Mouse (Mus musculus) ES-CJ7 (cell line): ENCODE data around the gene Gramd2.
"Not testable (repeated sequence)": the region's sequence is repeated elsewhere in the genome, so short reads cannot be mapped to it uniquely, and the experiment has no call there.

Experiments
- DNase-seq: peaks from one replicate; pipeline ENCODE4 v3.0.0; 2011; ENCODE audit warnings: low read depth, low spot score

Gramd2 gene

GRCm38 (mm10) chr9:59721144-59721543, 41.2 kb downstream of the Gramd2 start:
- DNase-seq, result no peak

DNA sequence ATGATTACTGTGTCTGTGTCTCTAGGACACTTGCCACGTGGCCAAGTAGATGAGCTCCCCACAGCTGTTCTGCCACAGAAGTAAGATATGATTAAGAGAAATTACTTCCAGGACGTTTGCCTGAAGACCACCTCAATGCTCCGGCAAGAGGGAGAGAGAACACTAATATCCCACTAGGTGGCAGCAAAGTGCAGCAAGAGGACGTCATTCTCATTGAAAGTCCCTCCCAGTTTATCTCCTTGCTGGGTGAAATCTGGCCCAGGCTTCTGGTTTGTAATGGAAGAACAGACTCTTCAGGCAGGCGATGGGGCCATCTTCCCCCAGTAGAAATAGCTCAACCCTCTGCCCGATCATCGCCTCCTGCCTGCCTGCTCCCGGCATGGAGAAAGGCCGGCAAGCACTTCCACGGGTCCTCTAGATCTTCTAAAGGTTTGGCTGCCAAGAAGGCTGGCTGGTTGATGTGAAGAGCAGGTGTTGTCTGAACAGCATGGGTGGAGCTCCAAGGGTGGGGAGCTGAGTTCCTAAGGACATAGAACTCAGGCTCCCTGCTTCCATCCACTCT, 43.2 kb downstream of the Gramd2 start:
- DNase-seq, result peak; percentile 87

GRCm38 (mm10) chr9:59723791-59724442, 44.0 kb downstream of the Gramd2 start:
- DNase-seq, result no peak

DNA sequence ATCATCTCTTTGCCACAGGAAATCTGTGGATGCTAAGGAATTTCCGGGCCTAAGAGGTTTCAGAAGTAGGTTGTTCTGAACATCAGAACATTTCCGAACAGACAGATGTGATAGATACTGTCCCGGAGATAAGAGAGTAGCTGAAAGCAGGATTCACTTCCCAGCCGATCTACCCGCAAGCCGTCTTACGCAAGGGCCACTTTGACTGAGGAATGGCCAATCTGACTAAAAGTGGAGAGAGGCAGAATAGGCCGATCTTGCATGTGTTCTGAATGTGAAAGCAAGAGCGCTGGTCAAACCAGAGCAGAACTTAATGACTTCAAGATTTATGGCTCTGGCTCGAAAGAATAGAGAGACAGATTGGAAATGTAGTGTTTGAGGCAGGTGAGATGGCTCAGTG, 45.6 kb downstream of the Gramd2 start:
- DNase-seq, result no peak

DNA sequence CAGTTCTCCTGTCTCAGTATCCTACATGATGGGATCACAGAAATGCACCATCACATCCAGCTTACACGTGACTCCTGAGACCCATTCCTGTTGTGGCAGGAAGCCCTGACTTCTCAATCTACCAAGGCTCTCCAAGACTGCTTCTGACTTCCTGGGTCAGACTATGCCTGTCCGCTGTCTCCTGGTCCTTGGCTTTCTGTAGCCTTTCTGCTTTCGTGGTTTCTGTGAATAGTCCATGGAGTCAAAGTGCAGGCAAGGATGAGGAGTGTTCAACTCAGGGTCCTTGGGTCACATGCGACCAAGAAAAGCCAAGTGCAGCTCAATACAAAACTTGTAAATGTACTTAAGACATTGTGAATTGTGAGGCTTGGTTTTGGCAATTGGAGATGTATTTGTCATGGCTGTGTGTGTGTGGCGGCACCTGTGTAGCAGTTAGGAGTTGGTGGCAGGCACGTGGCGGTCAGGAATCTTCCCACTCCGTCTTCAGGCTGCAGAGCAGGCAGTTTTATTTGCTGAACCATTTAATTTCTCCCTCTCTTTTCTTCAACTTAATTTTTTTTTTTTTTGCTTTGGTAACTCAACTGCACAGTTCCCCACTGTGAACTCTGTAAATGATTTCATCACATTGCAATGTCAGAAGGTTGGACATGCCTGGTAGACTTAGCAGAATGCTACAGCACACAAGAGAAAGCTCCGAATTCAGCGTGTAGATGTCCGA, 47.8 kb downstream of the Gramd2 start:
- no peak for DNase-seq

- no peak for DNase-seq
Observed at GRCm38 (mm10) chr9:59731136-59731535, 51.2 kb downstream of the Gramd2 start.

DNA sequence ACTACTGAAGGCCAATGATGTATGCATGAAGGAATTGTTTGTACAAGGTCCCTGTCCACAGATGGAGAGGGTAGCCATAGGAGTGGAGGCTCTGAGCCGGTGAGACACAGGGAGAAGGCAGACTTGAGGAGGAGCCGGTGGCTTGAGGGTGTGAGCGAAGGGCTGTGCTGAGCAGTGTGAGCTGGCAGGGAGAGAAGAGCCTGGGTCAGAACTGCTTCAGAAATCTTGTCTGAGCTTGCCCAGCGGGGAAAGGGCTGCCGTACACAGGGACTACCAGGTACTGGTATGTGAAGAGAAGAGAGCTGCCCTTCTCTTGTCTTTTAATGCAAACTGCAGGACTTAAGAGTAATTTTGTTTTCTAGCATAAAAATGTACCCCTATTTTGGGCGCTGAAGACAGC, 53.1 kb downstream of the Gramd2 start:
- DNase-seq, result no peak

DNA sequence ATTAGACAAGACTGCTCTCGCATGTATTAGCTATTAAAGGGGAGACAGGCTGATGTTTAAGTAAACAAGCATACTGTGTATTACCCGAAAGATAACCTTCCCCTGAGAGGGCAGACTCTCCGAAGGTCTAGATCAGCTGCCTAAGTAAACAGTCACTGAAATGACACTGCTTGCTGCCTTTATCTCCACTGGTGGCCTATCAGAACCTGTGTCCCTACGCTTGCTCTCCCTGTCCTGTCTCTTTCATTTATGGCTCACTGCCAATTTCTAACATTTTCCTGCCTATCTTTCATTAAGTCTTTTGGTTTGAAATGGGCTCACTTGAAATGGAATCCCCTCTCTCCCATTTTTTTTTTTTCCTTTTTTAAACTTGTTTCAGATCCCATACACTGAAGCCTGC, 55.5 kb downstream of the Gramd2 start:
- DNase-seq, result no peak

DNA sequence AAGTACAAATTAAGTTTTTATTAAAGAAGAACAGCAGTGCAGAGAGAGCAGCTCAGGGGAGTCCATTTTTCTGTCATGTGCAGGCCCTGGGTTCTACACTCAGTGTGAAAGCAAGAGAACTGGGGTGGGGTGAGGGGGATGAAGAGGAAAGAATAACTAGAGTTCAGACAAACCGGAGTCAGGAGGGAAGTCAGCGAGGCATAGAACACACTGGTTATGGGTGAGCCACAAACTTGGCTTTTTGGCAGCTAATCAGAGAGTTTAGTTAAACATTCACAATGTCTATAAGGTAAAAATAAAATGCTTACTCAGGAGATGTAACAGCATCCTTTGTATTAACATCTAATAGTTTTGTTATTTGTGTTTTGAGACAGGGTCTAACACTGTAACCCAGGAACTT, 60.6 kb downstream of the Gramd2 start:
- DNase-seq, result no peak

GRCm38 (mm10) chr9:59743903-59744302, 64.0 kb downstream of the Gramd2 start:
- DNase-seq, result no peak

- DNase-seq, result no peak
Observed at GRCm38 (mm10) chr9:59748387-59748786, 68.4 kb downstream of the Gramd2 start.

DNA sequence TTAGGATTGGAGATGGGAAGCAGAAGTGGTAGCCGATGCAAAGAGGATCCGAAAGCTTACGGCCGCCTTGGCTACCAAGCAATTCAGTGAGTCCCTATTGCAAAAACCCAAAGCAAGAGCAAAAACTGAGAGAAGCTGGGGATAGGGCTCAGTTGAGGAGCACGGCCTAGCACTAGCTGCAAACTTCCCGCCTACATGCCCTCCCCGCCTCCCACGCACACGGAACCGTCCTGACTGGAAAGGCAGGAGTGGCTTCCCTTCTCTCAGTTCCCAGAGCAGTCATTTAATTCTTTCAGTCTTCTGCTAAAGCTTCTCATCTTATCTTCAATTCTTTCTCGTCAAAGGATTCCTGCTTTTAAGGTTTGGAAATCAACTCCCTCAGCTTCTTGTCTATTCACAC, 69.0 kb downstream of the Gramd2 start:
- DNase-seq, result no peak

DNA sequence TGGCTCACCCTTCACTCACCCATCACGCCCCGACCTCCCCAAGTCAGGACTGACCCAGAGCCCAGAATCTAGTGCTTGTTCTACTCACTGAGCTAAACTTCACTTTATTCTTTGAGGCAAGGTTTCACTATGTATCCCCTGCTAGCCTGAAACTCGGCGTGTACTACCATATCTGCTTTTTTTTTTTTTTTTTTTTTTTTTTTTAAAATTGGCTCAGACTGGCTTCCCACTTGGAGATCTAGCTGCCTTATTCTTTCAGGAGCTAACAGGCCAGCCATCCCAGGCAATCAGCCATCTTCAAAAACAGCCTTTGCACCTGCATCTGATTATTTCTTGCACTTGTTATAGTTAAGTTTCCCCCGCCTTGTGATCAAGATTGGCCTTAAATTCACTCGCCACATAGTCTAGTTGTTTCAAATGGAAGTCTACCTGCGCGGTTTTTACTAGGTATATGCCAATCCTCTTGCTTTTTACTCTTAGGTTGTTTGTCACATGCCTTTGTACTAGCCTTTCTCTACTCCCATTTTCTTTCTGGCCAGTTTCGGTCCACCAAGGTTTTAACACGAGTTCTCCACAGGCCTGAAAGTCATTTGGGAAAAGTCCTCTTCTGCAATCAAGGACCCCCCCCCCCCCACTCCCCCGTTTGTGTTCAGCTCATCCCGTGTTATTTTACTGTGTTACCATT, 69.8 kb downstream of the Gramd2 start:
- DNase-seq, result no peak

DNA sequence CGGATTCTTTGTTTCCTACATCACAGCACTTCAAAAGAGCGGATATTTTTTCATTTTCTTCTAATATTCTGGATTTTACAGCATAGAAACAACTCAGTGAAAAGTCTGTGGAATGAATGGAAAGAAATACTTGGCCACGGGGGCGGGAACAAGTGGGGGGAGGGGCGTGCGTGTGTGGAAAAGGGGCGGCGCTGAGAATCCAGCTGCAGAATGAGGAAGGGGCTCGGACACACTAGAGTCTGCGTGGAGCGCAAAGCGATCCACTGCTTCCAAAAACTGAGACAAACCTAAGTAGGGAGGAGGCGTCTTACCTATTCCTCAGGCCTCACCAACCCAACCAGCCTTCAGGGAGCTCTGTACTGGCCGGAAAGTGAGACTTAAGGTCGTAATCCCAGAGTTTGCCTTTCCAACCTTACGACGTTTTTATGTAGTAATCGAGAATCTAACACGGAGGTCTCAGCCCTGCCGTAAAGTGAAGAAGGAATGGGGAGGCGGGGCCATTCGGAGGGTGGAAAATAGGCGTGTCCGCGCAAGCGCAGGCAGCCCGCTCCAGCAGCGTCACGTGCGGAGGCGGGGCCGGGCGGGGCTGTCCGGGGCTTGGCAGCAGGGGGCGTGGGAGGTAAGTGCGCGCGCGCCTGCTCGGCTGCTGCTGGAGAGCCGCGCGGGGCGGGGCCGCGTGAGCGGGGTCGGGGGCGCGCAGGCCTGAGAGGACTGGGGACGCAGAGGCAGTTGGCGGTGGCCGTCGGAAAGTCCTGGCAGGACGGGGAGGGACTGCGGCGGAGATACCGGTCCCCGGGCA, 70.5 kb downstream of the Gramd2 start, which contains the start of the genes Senp8 and Myo9a:
Gene Senp8 (minus strand): TSS at position 444 of the 799 bp plus-strand sequence.
Gene Myo9a (plus strand): TSS at position 630 of the 799 bp plus-strand sequence.
- peak; percentile 99 for DNase-seq

- DNase-seq, result peak; percentile 61
Observed at GRCm38 (mm10) chr9:59751066-59751581, 71.2 kb downstream of the Gramd2 start.

DNA sequence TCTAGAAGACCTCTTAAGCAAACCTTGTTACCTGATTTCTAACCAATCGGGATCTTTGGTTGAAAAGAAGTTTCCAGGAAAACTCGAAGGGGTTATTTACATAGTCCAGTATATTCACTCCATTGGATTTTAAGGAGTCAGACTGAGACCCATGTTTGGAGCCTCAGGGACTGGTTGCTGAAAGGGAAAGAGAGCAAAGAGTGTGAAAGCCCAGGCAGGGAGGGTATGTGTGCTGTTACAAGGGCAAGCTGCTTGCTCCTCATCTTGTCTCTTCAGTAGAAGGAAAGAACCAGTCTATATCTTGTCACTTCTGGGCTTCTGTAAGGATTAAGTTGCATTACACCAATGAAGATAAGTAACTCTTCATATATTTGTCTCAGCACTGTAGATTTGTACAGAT, 72.0 kb downstream of the Gramd2 start:
- DNase-seq, result no peak

DNA sequence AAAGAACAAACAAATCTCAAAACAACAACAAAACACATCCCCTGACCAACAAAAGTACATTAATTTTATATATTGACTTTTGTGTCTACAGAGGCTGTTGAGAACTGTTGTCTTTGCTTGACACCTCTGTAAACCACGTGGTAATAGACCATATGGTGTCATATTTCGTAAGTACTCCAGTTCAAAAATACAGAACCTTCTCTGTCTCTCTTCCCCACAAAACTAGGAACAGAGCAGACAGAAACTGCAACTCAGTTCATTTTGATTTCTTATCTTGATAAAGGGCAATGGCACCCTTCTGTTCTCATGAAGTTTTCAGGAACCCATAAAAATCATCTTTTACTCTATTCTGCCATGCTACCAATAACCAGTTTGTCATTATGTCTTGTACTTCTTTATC, 75.3 kb downstream of the Gramd2 start:
- DNase-seq, result no peak

- not testable (repeated sequence) for DNase-seq
Observed at GRCm38 (mm10) chr9:59757016-59757415, 77.1 kb downstream of the Gramd2 start.

GRCm38 (mm10) chr9:59760515-59760914, 80.6 kb downstream of the Gramd2 start:
- no peak for DNase-seq

GRCm38 (mm10) chr9:59766966-59767461, 87.1 kb downstream of the Gramd2 start:
- DNase-seq, result peak; percentile 51
